Mouse (Mus musculus): ENCODE measurements around the gene Dock10. TPM values are rescaled to one million over a fixed set of nuclear protein-coding genes. Genes with fewer than 3 reads are reported as not detected.
A peak's percentile ranks its signal among the peaks of the same experiment; 100 is the strongest.

Gene Dock10
- polyA plus RNA-seq, 1 experiment from 2014 or later: 5.4 TPM

- no peaks in the 10 kb centered on the region for H3K4me1 ChIP-seq (ENCODE audit: control insufficient read depth, insufficient read depth, low read length)
- WGBS: 69% methylated on average over 3 of the region's 3 CpGs
- H3K27ac ChIP-seq (ENCODE audit: low read length): no peak overlapping the region
- H3K27me3 ChIP-seq (ENCODE audit: control insufficient read depth, insufficient read depth, low read length): no peaks in the 10 kb centered on the region
- H3K4me2 ChIP-seq (ENCODE audit: low read depth, low read length): no peak overlapping the region
- no peaks in the 10 kb centered on the region for H3K36me3 ChIP-seq (ENCODE audit: control insufficient read depth, insufficient read depth)
- no peak overlapping the region for H3K9ac ChIP-seq (ENCODE audit: low read length)
- no peak overlapping the region for H3K4me3 ChIP-seq (ENCODE audit: low read length)
- ATAC-seq (replicated peaks; ENCODE audit: extremely low read depth, insufficient read depth, low FRiP score): no peak
- no peaks in the 10 kb centered on the region for H3K9me3 ChIP-seq (replicated peaks; ENCODE audit: control insufficient read depth, low read length)
Observed at GRCm38 (mm10) chr1:80671730-80672129, 86.6 kb downstream of the Dock10 start.

DNA sequence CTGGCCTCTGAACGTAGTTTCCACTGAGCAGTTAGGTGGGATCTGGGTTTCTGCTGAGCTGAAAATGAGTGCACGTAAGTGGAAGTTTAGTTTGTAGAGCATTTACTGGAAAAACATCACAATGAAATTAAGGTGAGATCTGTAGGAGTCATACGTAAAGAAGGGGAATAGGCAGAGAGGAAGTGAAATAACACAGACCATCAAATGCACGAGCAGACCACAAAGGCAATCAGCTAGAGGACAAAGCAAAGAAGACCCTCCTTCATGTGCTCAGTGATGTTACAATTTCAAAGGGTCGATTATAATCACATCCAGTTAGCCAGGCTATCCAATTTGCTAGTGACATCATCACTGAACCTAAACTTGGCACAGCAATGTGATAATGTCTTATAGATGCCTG lies 87.3 kb downstream of the Dock10 start:
- 65% methylated on average over 5 of the region's 5 CpGs for WGBS
- Histone ChIP-seq H3K4me1 (ENCODE audit: control insufficient read depth, insufficient read depth, low read length) (no peaks in the 10 kb centered on the region), H3K9me3 (replicated peaks; ENCODE audit: control insufficient read depth, low read length) (no peaks in the 10 kb centered on the region), H3K27me3 (ENCODE audit: control insufficient read depth, insufficient read depth, low read length) (no peaks in the 10 kb centered on the region), H3K9ac (ENCODE audit: low read length) (no peak overlapping the region), H3K4me2 (ENCODE audit: low read depth, low read length) (no peak overlapping the region), H3K36me3 (ENCODE audit: control insufficient read depth, insufficient read depth) (no peaks in the 10 kb centered on the region), H3K27ac (ENCODE audit: low read length) (no peak overlapping the region), H3K4me3 (ENCODE audit: low read length) (no peak overlapping the region)
- no peak for ATAC-seq (replicated peaks; ENCODE audit: extremely low read depth, insufficient read depth, low FRiP score)

GRCm38 (mm10) chr1:80670387-80670786 lies 87.9 kb downstream of the Dock10 start:
- Histone ChIP-seq H3K9ac (ENCODE audit: low read length) (no peak overlapping the region), H3K27me3 (ENCODE audit: control insufficient read depth, insufficient read depth, low read length) (no peaks in the 10 kb centered on the region), H3K4me2 (ENCODE audit: low read depth, low read length) (no peak overlapping the region), H3K36me3 (ENCODE audit: control insufficient read depth, insufficient read depth) (no peaks in the 10 kb centered on the region), H3K27ac (ENCODE audit: low read length) (no peak overlapping the region), H3K4me3 (ENCODE audit: low read length) (no peak overlapping the region), H3K4me1 (ENCODE audit: control insufficient read depth, insufficient read depth, low read length) (no peaks in the 10 kb centered on the region), H3K9me3 (replicated peaks; ENCODE audit: control insufficient read depth, low read length) (no peaks in the 10 kb centered on the region)
- 64% methylated on average over 7 of the region's 7 CpGs for WGBS
- no peak for ATAC-seq (replicated peaks; ENCODE audit: extremely low read depth, insufficient read depth, low FRiP score)

GRCm38 (mm10) chr1:80665761-80666160 lies 92.6 kb downstream of the Dock10 start:
- no peak for ATAC-seq (replicated peaks; ENCODE audit: extremely low read depth, insufficient read depth, low FRiP score)
- Histone ChIP-seq H3K9me3 (replicated peaks; ENCODE audit: control insufficient read depth, low read length) (no peaks in the 10 kb centered on the region), H3K9ac (ENCODE audit: low read length) (no peak overlapping the region), H3K4me2 (ENCODE audit: low read depth, low read length) (no peak overlapping the region), H3K27me3 (ENCODE audit: control insufficient read depth, insufficient read depth, low read length) (no peaks in the 10 kb centered on the region), H3K4me3 (ENCODE audit: low read length) (no peak overlapping the region), H3K4me1 (ENCODE audit: control insufficient read depth, insufficient read depth, low read length) (no peaks in the 10 kb centered on the region), H3K36me3 (ENCODE audit: control insufficient read depth, insufficient read depth) (no peaks in the 10 kb centered on the region), H3K27ac (ENCODE audit: low read length) (no peak overlapping the region)

DNA sequence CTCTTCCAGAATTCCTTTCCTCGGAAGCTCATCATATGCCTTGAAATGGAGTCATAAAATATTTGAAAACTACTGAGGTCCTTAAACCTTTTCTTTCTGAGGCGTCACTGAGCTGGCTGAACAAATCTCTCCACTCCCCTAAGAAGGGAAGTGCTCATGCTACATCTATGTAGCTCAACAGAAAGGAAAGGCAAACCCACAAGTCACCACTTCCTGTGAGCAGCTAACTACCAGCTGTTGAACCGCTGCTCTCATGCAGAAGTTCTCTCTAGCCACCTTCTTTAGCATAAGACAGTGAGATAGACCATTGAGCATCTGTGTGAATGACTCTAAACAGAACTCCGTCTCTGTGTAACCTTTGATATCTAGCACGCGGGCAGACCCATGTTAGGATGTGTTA lies 93.2 kb downstream of the Dock10 start:
- Histone ChIP-seq H3K9ac (ENCODE audit: low read length) (no peak overlapping the region), H3K9me3 (replicated peaks; ENCODE audit: control insufficient read depth, low read length) (no peaks in the 10 kb centered on the region), H3K36me3 (ENCODE audit: control insufficient read depth, insufficient read depth) (no peaks in the 10 kb centered on the region), H3K4me3 (ENCODE audit: low read length) (peak overlapping the region; percentile 23), H3K4me2 (ENCODE audit: low read depth, low read length) (0 out of 2 replicates have a peak overlapping the region, but pooled peaks have one; percentile 15), H3K27ac (ENCODE audit: low read length) (0 out of 2 replicates have a peak overlapping the region, but pooled peaks have one; percentile 23), H3K4me1 (ENCODE audit: control insufficient read depth, insufficient read depth, low read length) (no peaks in the 10 kb centered on the region), H3K27me3 (ENCODE audit: control insufficient read depth, insufficient read depth, low read length) (no peaks in the 10 kb centered on the region)
- peak; percentile 65 for ATAC-seq (replicated peaks; ENCODE audit: extremely low read depth, insufficient read depth, low FRiP score)
- WGBS: 74% methylated on average over 6 of the region's 6 CpGs

GRCm38 (mm10) chr1:80661506-80662402 lies 96.6 kb downstream of the Dock10 start:
- H3K27ac ChIP-seq (ENCODE audit: low read length): no peak overlapping the region
- H3K4me2 ChIP-seq (ENCODE audit: low read depth, low read length): no peak overlapping the region
- H3K36me3 ChIP-seq (ENCODE audit: control insufficient read depth, insufficient read depth): no peaks in the 10 kb centered on the region
- H3K4me3 ChIP-seq (ENCODE audit: low read length): no peak overlapping the region
- no peak overlapping the region for H3K9ac ChIP-seq (ENCODE audit: low read length)
- no peak for ATAC-seq (replicated peaks; ENCODE audit: extremely low read depth, insufficient read depth, low FRiP score)
- H3K9me3 ChIP-seq (replicated peaks; ENCODE audit: control insufficient read depth, low read length): no peaks in the 10 kb centered on the region
- H3K27me3 ChIP-seq (ENCODE audit: control insufficient read depth, insufficient read depth, low read length): no peaks in the 10 kb centered on the region
- H3K4me1 ChIP-seq (ENCODE audit: control insufficient read depth, insufficient read depth, low read length): no peaks in the 10 kb centered on the region
- WGBS: 76% methylated on average over 11 of the region's 11 CpGs

DNA sequence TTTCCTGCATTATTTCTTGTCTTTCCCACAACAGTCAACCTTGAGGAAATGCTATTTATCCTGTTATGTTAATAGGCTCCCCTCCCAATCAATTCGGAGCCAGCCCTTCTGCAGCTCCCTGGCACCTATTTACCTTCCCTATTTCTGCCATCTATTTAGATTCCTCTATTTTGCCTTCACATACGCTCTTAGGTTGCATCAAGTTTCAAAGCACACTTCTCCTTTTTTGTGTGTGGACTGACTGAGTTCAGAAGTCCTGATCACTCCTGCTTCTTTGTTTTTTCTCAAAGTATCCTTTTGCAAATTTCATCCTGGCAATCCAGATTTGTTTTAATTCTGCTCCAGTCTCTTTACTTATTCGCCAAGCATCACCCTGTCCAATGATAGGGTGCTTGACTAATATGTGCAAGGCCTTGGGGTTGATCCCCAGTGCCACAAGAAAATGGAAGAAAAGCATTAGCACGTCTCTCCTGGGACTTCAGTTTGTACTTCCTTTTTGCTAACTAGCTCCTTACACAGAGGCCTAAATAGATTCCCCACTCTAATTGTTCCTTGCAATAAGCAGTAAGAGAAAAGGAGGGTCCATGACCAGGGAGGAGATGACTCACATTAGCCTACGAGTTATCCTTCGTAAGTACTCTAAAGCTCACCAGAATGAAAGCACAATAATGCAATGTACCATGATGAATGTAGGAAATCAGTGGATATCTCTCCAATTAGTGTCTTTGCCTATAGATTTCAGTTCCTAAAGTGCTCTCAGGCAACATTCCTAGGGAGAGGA lies 98.7 kb downstream of the Dock10 start:
- Histone ChIP-seq H3K4me2 (ENCODE audit: low read depth, low read length) (no peak overlapping the region), H3K27me3 (ENCODE audit: control insufficient read depth, insufficient read depth, low read length) (no peaks in the 10 kb centered on the region), H3K27ac (ENCODE audit: low read length) (no peak overlapping the region), H3K9me3 (replicated peaks; ENCODE audit: control insufficient read depth, low read length) (no peaks in the 10 kb centered on the region), H3K4me1 (ENCODE audit: control insufficient read depth, insufficient read depth, low read length) (no peaks in the 10 kb centered on the region), H3K4me3 (ENCODE audit: low read length) (no peak overlapping the region), H3K36me3 (ENCODE audit: control insufficient read depth, insufficient read depth) (no peaks in the 10 kb centered on the region), H3K9ac (ENCODE audit: low read length) (no peak overlapping the region)
- WGBS: 77% methylated on average over 6 of the region's 6 CpGs
- no peak for ATAC-seq (replicated peaks; ENCODE audit: extremely low read depth, insufficient read depth, low FRiP score)

DNA sequence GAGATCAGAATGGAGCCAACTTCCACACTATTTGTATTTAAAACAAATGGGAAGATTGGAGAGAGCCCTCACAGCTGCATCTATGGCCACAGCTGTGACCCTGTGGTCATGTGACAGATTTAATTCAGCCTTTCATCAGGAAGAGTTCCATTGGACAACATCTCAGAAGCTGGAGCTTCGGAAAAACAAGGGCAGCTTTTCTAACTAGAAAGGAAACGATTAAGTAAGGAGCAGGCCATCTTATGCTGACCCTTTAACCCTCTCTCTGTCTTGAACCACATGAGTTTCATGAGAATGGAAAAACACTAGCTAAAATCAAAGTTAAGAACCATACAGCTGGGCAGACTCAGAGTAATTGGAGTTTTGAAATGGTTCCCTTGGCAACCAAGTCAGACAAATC lies 101.9 kb downstream of the Dock10 start:
- no peak overlapping the region for H3K4me2 ChIP-seq (ENCODE audit: low read depth, low read length)
- H3K27ac ChIP-seq (ENCODE audit: low read length): no peak overlapping the region
- H3K4me1 ChIP-seq (ENCODE audit: control insufficient read depth, insufficient read depth, low read length): peaks cover 3% of the 10 kb centered on the region
- no peaks in the 10 kb centered on the region for H3K27me3 ChIP-seq (ENCODE audit: control insufficient read depth, insufficient read depth, low read length)
- H3K36me3 ChIP-seq (ENCODE audit: control insufficient read depth, insufficient read depth): no peaks in the 10 kb centered on the region
- H3K4me3 ChIP-seq (ENCODE audit: low read length): no peak overlapping the region
- no peak for ATAC-seq (replicated peaks; ENCODE audit: extremely low read depth, insufficient read depth, low FRiP score)
- WGBS: 64% methylated on average over 2 of the region's 2 CpGs
- no peak overlapping the region for H3K9ac ChIP-seq (ENCODE audit: low read length)
- H3K9me3 ChIP-seq (replicated peaks; ENCODE audit: control insufficient read depth, low read length): no peaks in the 10 kb centered on the region

DNA sequence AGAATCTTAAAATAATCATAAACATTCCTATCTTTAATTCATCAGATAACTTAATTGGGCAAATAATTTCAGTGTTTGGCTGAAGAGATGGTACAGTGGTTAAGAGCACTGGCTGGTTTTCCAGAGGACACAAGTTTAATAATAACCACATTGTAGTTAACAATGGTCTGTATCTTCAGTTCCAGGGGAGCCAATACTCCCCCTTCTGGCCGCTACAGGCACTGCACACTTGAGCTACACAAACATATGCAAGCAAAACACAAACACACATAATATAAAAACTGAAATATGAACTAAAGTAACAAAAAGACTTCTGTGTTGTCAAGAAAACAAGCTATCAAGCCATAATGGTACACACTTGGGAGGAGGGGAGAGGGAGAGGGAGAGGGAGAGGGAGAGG lies 102.5 kb downstream of the Dock10 start:
- H3K4me2 ChIP-seq (ENCODE audit: low read depth, low read length): no peak overlapping the region
- ATAC-seq (replicated peaks; ENCODE audit: extremely low read depth, insufficient read depth, low FRiP score): no peak
- no peaks in the 10 kb centered on the region for H3K36me3 ChIP-seq (ENCODE audit: control insufficient read depth, insufficient read depth)
- no peak overlapping the region for H3K9ac ChIP-seq (ENCODE audit: low read length)
- 57% methylated on average over 1 of the region's 1 CpGs for WGBS
- no peaks in the 10 kb centered on the region for H3K27me3 ChIP-seq (ENCODE audit: control insufficient read depth, insufficient read depth, low read length)
- no peak overlapping the region for H3K27ac ChIP-seq (ENCODE audit: low read length)
- H3K9me3 ChIP-seq (replicated peaks; ENCODE audit: control insufficient read depth, low read length): no peaks in the 10 kb centered on the region
- peaks cover 3% of the 10 kb centered on the region for H3K4me1 ChIP-seq (ENCODE audit: control insufficient read depth, insufficient read depth, low read length)
- H3K4me3 ChIP-seq (ENCODE audit: low read length): no peak overlapping the region

Measured in heart, embryonic 16.5 days (tissue).